Mouse (Mus musculus) myocyte (in vitro differentiated cells): ENCODE results near the gene Gemin4. TPM values are rescaled to one million over a fixed set of nuclear protein-coding genes. Genes with fewer than 3 reads are reported as not detected.

Experiments
- H3K27me3 ChIP-seq: one replicate; pipeline ENCODE4 v1.6.1; 2011; ENCODE audit not compliant: control insufficient read depth, insufficient read depth, insufficient read length
- H3K36me3 ChIP-seq: one replicate; pipeline ENCODE4 v1.6.1; 2011; ENCODE audit not compliant: control insufficient read depth, insufficient read depth
- H3K4me2 ChIP-seq: one replicate; pipeline ENCODE4 v1.6.1; 2011; ENCODE audit warnings: low read depth, control low read depth
- H3K4me3 ChIP-seq: one replicate; pipeline ENCODE4 v1.5.1; 2011; ENCODE audit warnings: mild to moderate bottlenecking, control low read depth, moderate library complexity
- H3K79me2 ChIP-seq: one replicate; pipeline ENCODE4 v1.6.1; 2011; ENCODE audit not compliant: control insufficient read depth, insufficient read depth
- H3ac ChIP-seq: one replicate; pipeline ENCODE4 v1.6.1; 2011; ENCODE audit not compliant: control insufficient read depth, insufficient read length
- CEBPB ChIP-seq: IDR thresholded peaks from 2 replicates; pipeline ENCODE4 v1.6.1; 2011; ENCODE audit warnings: mild to moderate bottlenecking, moderate library complexity; ENCODE audit not compliant: poor library complexity, insufficient read depth, severe bottlenecking
- MAX ChIP-seq: IDR thresholded peaks from one replicate; pipeline ENCODE4 v1.6.1; 2011; ENCODE audit warnings: low read depth, mild to moderate bottlenecking, control low read depth
- MYOD1 ChIP-seq, 3 experiments: IDR thresholded peaks; one replicate each; pipeline ENCODE4 v1.6.1; 2011; ENCODE audit warnings: control low read depth in 2 of 3, low read depth in 2 of 3, mild to moderate bottlenecking in 2 of 3, moderate library complexity in 1 of 3; ENCODE audit not compliant: insufficient read length in 2 of 3, control insufficient read depth in 1 of 3
- POLR2A ChIP-seq: IDR thresholded peaks from one replicate; pipeline ENCODE4 v1.6.1; 2011; ENCODE audit warnings: low read depth, mild to moderate bottlenecking, control low read depth, moderate library complexity; ENCODE audit not compliant: insufficient read length
- POLR2AphosphoS2 ChIP-seq: IDR thresholded peaks from one replicate; pipeline ENCODE4 v1.6.1; 2011; ENCODE audit warnings: low read depth, control low read depth; ENCODE audit not compliant: insufficient read length
- SRF ChIP-seq: IDR thresholded peaks from one replicate; pipeline ENCODE4 v1.6.1; 2011; ENCODE audit warnings: low read depth; ENCODE audit not compliant: control insufficient read depth, insufficient read length
- TCF3 ChIP-seq: IDR thresholded peaks from one replicate; pipeline ENCODE4 v1.6.1; 2011; ENCODE audit warnings: low read depth, control low read depth; ENCODE audit not compliant: insufficient read length
- USF1 ChIP-seq: IDR thresholded peaks from one replicate; pipeline ENCODE4 v1.6.1; 2011; ENCODE audit warnings: low read depth, mild to moderate bottlenecking, control low read depth, moderate library complexity
- polyA plus RNA-seq: library from polyadenylated mRNA; unstranded; fragments of >200 nt; fragmentation: generic; extraction: Trizol; gene quantifications from one replicate; pipeline ENCODE4 v1.2.1, GENCODE M21; 2012; ENCODE audit warnings: missing spikeins

The Gemin4 gene
- polyA plus RNA-seq, 1 experiment = 10.7 TPM

DNA sequence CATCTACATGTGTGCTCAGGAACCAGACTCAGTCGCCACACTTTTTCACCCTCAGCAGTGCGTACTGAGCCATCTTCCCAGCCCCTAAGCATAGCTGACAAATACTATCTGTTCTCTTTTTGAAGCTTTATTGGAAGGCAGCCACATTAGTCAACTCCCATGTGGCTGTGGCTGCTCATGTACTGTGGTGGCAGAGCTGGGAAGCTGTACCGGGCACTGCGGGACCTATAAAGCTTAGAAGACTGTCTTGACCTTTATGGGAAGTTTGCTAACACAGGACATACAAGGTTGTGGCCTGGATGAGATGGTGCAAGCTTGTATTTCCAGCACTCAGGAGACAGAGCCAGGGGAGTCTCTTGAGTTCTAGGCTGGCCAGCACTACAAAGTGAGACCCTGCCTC lies 50.8 kb downstream of the Gemin4 start:
- Histone ChIP-seq H3K4me3 (no peak overlapping the region), H3ac (no peak overlapping the region), H3K27me3 (no peaks in the 10 kb centered on the region), H3K36me3 (peaks cover 5% of the 10 kb centered on the region), H3K4me2 (no peak overlapping the region), H3K79me2 (no peaks in the 10 kb centered on the region)
- TF ChIP-seq POLR2AphosphoS2 (no peak), USF1 (no peak), TCF3 (no peak), MAX (no peak), POLR2A (no peak), SRF (no peak), MYOD1 (IDR thresholded peaks at IDR 0.05; ENCODE audit: control insufficient read depth in 1 of 3, insufficient read length in 2 of 3, low read depth in 2 of 3) (no peak), CEBPB (no peak)

Other genes with a start within 250 kb of the Gemin4 start
- 0.06 TPM for gene 1700016K19Rik, start 217.8 kb downstream of the Gemin4 start, polyA plus RNA-seq
- 7.5 TPM for gene Rflnb, start 189.9 kb downstream of the Gemin4 start, polyA plus RNA-seq
- gene Vps53, start 38.0 kb downstream of the Gemin4 start, polyA plus RNA-seq = 41.2 TPM
- 10.0 TPM for gene Fam57a, start 38.0 kb downstream of the Gemin4 start, polyA plus RNA-seq
- gene Dbil5, start 56 bp downstream of the Gemin4 start, polyA plus RNA-seq = 0.86 TPM
- gene Mrm3, start 26.1 kb upstream of the Gemin4 start, polyA plus RNA-seq = 17.8 TPM
- 55.2 TPM for gene Glod4, start 26.1 kb upstream of the Gemin4 start, polyA plus RNA-seq
- 76.8 TPM for gene Nxn, start 181.5 kb upstream of the Gemin4 start, polyA plus RNA-seq
- 101 TPM for gene Timm22, start 189.3 kb upstream of the Gemin4 start, polyA plus RNA-seq